Mouse (Mus musculus) layer of hippocampus, postnatal 10 days (tissue): ENCODE data around the gene Ank. TPM values are rescaled to one million over a fixed set of nuclear protein-coding genes. Genes with fewer than 3 reads are reported as not detected.

Experiments
- DNase-seq, 2 experiments: peaks; one replicate each; pipeline ENCODE4 v3.0.0; 2021; ENCODE audit warnings: low spot score in 2 of 2
- total RNA-seq, 2 experiments: library from RNA; stranded (reverse); gene quantifications; 2 replicates each; pipeline ENCODE4 v1.2.3; 2021

Gene Ank
- total RNA-seq, 2 experiments from 2014 or later = 124 to 138 TPM

GRCm38 (mm10) chr15:27536771-27537170 is 70.3 kb downstream of the Ank start:
- DNase-seq = no peak

GRCm38 (mm10) chr15:27537519-27538223 is 71.2 kb downstream of the Ank start:
- no peak for DNase-seq

- DNase-seq = no peak
These were observed 73.3 kb downstream of the Ank start for GRCm38 (mm10) chr15:27539745-27540144.

- no peak for DNase-seq
These were observed 78.7 kb downstream of the Ank start for GRCm38 (mm10) chr15:27545203-27545602.

- no peak for DNase-seq
These were observed 81.6 kb downstream of the Ank start for GRCm38 (mm10) chr15:27548110-27548509.

- DNase-seq = no peak
These were observed 82.6 kb downstream of the Ank start for GRCm38 (mm10) chr15:27549071-27549470.

GRCm38 (mm10) chr15:27549878-27550277 is 83.4 kb downstream of the Ank start:
- DNase-seq = no peak

GRCm38 (mm10) chr15:27550358-27550992 is 84.0 kb downstream of the Ank start:
- DNase-seq = no peak

GRCm38 (mm10) chr15:27551117-27552114 is 84.9 kb downstream of the Ank start:
- no peak for DNase-seq

- DNase-seq = no peak
These were observed 85.7 kb downstream of the Ank start for GRCm38 (mm10) chr15:27552129-27552700.

GRCm38 (mm10) chr15:27553554-27553953 is 87.1 kb downstream of the Ank start:
- DNase-seq = no peak

GRCm38 (mm10) chr15:27558456-27559147 is 92.1 kb downstream of the Ank start:
- DNase-seq = no peak

- no peak for DNase-seq
These were observed 93.8 kb downstream of the Ank start for GRCm38 (mm10) chr15:27560315-27560714.

- DNase-seq = no peak
These were observed 97.9 kb downstream of the Ank start for GRCm38 (mm10) chr15:27564106-27565100.

GRCm38 (mm10) chr15:27565626-27566185 is 99.2 kb downstream of the Ank start:
- peak in 1 of 2 experiments; percentile 47 for DNase-seq

GRCm38 (mm10) chr15:27567356-27567755 is 100.9 kb downstream of the Ank start:
- no peak for DNase-seq

GRCm38 (mm10) chr15:27568371-27568770 is 101.9 kb downstream of the Ank start:
- DNase-seq = no peak

- DNase-seq = no peak
These were observed 103.4 kb downstream of the Ank start for GRCm38 (mm10) chr15:27569924-27570323.

- no peak for DNase-seq
These were observed 103.9 kb downstream of the Ank start for GRCm38 (mm10) chr15:27570385-27570784.
